Mouse (Mus musculus) ES-CJ7 (cell line): Measurements from ENCODE around the gene Gm20671.
"Not testable (repeated sequence)": the region's sequence is repeated elsewhere in the genome, so short reads cannot be mapped to it uniquely, and the experiment has no call there.

Experiments used
- DNase-seq: peaks from one replicate; pipeline ENCODE4 v3.0.0; 2011; ENCODE audit warnings: low read depth, low spot score

Gene Gm20671

DNA sequence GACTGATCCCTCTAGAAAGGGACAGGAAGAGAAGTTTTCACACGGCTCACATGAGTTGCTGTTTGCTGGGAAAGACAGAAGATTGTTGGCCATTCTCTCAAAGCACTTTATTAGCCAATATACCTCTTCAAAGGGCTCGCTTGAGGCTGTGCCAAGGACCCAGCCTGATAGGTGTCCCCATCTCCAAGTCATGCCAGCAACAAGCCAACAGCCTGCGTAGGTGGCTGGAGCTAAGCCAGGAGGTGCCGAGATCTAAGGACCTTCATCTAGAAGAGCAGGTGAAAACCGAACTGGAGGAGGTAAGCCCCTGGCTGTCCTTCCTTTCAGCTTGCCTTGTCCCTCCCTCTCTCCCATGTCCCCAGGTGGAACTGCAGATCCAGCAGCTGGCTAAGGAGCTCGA lies 91.1 kb downstream of the Gm20671 start:
- DNase-seq = no peak

DNA sequence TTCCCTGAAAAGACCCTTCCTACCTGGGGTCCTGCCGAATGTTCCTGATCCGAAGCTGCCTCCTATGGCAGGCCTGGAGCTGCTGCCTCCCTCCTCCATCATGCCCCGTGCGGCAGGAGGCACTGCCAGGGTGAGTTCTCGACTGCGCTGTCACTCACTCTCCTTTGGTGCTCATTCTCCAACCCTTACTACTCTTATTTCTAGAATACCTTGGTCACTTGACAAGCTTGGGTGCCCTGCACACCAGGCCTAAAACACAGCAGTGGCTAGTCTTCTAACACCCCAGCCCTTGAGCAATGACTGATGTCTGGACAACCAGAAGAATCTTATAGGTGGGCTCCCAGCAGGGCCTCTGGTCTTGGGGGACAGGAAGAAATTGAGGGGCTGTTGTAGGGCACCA lies 93.0 kb downstream of the Gm20671 start:
- not testable (repeated sequence) for DNase-seq

DNA sequence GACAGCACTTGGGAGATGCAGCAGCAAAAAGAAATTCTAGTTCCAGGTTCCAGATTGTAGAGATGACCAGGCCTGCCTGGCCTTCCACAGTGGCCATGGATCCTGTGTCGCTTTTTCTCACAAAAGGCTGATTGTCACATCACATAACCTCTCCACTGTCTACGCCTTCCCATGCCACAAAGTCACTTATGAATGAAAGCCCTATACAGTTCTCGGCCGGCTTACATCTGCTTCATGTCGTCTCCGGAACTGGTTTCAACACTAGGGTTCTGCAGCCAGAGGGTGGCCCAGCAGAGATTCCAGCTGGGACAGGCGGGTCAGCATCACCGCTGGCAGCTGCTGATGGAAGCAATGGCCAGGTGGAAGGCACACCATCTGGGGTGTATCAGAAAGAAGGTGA lies 98.1 kb downstream of the Gm20671 start:
- DNase-seq = no peak

DNA sequence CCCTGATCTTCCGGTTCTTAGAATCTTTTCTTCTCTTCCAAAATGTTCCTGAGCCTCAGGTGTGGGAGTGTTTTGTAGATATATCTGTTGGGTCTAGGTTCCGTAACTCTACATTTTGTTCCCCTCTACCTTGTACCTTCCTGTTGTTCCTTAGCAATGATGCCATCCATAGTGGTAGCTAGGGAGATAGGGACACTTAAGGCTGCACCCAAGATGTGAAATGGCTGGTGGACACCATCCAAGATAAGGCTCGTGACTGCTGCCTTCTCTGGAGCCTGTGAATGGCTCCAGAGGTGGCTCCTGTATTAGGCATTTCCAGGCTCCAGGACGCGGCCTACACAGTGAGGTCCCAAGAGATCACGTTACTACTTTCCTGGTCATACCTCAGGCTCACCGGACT lies 98.6 kb downstream of the Gm20671 start:
- no peak for DNase-seq

DNA sequence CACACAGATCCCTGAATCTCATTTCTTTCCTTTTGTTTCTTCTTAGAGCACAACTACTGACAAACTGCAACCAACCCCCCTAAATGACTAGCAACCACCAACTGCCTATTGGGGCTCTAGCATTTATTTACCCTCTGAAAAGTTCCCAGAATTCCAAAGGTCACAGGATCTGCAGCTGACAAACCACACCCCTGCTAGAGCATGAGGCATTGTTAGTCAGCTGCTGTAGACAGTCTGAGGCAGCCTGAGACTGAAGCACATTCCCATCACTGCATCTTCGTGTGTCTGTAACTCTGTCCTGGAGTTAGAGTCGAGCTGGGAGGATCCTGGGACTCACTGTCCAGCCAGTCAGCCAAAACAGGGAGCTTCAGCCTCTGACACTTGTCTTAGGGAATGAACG lies 101.5 kb downstream of the Gm20671 start:
- DNase-seq = not testable (repeated sequence)

DNA sequence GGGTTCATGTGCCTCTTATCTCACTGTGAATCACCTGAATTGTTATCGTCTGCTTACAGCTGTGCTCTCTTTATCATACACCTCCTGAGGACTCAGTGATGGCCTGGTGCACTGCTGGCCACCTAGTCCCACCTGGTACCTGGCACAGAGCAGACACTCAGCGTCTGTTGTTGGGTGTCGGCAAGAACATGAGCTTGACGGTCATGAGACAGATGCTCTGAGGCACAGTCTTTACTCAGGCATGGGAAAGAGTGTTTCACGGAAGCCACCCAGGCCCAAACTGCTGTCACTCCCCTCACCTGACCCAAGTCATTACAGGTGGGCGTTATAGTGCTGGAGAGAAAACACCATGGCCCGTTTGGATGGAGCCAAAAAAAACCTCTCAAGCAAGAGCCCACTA lies 102.9 kb downstream of the Gm20671 start:
- no peak for DNase-seq

DNA sequence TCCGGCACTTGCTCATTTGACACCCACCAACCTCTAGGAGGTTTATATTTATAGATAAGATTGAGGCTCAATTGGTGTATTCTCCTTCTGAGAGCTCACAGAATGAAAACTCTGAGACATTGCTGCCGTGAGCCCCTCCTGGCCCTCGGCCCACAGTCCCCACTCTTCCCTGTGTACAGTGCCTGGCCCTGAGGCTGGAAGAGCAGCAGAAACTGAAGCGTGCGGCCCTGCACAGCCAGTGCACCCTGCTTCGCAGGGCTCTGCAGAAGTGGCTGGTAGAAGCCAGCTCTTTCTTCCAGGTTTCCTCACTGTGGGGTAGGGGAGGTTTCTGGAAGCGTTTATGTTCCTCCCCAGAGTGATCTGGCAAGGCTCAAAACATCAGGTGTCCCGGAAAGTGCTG lies 104.2 kb downstream of the Gm20671 start:
- not testable (repeated sequence) for DNase-seq

DNA sequence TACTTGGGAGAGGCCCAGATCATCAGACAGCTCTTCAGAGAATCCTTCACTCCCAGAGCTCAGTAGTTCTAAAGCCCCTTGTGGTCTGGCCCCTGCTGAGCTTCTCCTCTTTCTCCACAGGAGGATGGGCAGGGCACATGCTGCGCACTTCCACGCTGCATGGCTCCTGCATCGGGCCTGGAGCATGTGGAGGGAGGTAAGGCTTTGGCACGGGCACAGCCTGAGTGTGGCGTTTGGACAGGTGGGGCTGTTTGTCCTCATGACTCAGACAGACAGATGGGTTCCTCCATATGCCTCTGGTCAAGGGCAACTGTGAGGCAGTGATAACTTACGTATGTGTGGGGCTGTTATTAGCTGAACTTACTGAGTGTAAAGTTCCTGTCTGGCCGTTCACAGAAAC lies 104.6 kb downstream of the Gm20671 start:
- no peak for DNase-seq

DNA sequence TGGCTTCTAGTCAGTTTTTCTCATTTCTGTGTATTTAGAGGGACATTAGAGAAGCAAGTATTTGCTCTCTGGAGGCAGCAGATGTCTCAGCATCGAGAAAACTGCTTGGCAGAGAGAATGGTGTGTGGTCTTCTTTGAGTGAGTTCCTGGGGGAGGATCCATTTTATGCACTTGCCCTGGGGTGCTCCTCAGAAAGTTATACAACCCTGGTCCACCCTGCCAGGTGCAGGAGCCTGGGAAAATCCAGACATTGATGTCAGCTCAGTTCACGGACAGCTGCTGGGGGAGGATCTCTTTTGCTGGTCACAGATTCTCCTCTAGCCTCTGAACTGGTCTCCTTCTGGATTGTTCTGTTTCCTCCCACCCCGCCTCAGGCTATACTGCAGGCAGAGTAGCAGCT lies 105.6 kb downstream of the Gm20671 start:
- no peak for DNase-seq

DNA sequence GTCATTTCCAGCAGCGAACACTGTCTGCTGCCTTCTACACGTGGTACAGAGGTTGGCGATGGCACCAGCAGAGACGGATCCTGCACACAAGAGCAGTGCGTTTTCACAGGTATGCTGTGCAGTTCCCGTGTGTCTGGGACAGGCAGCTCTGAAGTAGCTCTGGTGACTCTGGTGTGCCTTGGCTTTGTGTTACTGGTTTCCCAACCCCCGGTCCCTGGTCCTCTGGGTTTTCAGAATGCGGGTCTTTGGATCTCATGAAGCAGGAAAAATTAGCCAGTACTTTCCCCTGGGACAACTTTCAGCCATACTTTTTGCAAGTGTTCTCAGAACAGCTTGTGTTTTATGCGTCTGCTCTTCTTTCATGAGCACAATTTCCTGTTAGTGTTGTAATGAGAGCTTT lies 106.5 kb downstream of the Gm20671 start:
- DNase-seq = no peak

DNA sequence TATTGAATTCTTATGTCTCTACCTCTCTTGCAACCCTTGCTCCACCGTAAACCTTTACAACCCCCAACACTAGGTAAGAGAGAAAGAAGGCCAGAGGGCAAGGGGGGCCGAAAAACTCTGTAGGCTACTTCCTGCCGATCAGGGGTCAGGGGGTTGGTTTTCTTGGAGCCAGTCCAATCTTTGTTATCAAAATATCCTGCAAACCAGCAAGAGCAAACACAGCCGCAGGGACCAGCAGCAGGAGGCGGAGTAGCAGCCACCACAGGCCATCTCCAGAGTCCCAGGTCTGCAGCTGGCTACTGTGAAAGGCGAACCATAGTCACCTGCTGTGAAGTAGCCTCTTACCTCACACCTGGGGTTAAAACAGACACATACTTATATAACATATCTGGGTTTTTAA lies 108.0 kb downstream of the Gm20671 start:
- DNase-seq = no peak

DNA sequence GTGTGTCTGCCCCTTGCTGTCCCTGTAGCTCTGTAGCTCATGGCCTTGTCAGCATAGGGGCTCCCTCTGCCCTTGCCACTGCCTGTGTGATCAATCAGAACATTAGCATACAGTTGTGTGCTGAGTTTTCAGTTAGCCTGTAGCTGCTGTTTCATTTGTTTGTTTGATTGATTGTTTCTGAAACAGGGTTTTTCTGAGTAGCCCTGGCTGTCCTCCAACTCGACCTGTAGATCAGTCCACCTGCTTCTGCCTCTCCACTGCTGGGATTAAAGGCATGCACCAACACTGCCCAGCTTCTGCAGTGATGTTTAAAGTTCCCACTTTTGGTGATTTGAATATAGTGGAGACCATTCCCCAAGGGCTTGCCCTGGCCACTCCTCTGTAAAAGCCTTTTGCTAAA lies 109.2 kb downstream of the Gm20671 start:
- no peak for DNase-seq

DNA sequence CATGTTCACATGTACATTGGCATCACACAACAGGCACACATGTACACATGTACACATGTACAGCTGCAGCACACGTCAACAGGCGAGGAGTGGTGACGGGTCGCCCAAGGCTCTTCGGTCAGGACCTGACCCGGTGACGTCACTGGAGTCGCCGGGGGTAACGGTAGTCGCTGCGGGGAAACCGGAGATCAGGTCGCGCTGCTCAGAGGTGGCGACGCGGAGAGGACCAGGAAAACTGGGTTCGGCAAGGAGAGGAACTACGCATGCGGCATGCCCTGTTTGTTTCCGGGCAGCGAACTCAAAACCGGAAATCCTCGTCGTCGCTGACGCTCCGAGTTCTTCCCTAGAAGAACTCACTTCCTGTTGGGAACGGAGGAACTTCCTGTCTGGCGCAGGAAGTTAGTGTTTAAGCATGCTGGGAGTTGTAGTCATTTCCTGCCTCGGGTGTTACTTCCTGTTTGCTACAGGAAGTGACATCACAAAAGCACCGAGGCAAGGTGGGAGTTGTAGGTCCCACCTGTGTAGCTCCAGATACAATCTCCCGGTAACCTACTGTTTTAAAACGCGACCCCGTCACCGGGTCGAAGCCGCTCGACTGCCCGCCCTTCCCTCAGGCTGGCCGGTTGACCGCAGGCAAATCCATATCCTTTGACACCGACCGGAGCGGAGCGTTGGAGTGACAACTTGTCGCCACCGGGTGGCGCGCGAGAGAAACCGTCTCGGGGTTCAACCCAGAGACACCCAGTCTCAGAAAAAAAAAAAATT lies 113.0 kb downstream of the Gm20671 start:
- peak; percentile 99 for DNase-seq

DNA sequence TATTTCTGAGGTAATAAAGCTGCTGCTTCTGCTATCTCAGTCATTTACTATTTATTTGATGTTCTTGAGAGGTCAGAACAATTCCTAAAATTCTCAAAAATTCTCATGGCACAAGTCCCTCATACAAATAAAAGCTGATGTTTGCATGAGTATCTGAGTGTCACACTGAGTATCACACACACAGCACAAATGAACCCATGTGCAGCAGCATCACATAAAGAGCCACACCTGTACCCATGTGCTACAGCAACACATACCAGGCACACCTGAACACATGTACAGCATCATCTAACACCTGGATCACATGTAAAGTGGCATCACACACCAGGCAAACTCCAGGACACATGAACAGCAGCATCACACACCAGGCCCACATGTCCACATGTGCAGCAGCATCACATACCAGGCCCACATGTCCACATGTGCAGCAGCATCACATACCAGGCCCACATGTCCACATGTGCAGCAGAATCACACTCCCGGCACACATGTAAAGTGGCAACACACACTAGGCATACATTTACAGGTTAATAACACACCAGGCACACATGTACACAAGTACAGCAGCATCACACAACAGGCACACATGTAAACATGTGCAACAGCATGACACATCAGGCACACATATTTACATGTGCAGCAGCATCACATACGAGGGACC lies 113.7 kb downstream of the Gm20671 start:
- DNase-seq = peak; percentile 89

DNA sequence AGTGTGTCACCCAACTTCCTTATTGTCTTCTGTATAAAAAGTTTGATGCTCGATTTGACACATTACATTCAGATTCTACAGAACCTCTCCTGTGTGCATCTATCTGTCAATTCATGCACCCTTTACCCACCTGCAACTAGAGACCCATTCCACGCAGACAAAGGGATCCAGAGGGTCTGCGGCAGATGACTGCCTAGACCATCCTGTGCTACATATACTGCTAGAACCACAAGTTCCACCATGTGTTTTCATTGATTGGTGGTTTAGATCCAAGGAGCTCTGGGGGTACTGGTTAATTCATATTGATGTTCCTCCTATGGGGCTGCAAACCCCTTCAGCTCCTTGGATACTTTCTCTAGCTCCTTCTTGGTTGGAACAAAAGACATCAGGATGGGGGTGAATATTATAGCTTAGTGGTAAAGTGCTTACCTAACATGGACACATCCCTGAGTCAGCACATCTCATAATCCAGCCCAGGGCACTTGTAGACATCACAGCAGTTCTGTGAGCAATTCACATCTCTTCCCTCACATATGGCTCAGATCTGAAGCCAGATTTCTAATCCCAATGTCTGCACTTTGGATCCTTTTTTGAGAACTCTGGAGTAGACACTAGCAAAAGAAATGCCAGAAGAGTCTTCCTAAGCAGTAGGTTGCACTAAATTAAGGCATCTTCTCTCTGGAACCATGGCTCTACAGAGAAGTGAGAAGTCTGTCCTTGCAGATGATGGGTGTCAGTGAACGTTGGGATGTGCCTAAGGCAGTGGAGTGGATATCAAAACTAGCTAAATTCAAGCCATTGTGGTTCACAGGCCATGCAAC lies 114.5 kb downstream of the Gm20671 start:
- peak; percentile 72 for DNase-seq

DNA sequence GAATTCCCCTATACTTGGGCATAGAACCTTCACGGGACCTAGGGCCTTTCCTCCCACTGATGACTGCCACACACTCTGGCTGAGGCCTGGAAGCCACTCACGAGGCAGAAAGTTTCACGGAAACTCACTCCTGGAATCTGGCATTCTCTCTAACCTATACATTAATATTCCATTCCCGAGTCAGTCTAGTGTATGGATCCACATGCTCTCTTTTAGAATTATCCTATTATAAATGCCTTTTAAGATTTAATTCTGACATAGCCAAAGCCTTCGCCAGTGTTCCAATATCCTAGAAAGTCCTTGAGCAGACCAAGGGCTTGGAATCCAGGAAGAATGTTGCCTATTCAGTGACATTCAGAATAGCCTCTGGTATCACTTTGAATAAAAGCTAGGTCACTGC lies 115.4 kb downstream of the Gm20671 start:
- DNase-seq = peak; percentile 38

DNA sequence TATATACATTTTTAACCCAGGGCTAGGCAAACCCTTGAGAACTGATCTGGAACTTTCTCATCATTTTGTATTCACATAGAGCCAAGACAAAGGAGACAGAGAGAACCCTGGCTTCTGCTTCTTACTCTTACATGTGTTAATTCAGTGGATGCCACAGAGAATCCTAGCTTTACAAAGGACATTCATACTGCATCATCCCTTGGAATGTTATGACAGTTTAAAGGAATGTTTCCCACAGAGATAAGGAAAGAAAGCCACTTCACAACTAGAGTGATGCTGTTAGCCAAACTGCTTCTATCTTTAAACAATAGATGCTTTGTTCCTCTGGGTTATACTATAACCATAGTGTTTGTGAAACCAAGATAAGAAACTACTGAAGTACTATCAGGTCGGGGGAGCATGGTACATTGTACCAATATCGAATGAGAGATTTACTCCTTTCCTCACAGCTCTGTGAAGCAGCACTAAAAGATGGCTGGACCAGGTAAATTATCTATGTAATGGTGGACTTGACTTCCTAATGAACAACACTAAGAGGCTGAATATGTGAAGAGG lies 120.6 kb downstream of the Gm20671 start:
- no peak for DNase-seq

DNA sequence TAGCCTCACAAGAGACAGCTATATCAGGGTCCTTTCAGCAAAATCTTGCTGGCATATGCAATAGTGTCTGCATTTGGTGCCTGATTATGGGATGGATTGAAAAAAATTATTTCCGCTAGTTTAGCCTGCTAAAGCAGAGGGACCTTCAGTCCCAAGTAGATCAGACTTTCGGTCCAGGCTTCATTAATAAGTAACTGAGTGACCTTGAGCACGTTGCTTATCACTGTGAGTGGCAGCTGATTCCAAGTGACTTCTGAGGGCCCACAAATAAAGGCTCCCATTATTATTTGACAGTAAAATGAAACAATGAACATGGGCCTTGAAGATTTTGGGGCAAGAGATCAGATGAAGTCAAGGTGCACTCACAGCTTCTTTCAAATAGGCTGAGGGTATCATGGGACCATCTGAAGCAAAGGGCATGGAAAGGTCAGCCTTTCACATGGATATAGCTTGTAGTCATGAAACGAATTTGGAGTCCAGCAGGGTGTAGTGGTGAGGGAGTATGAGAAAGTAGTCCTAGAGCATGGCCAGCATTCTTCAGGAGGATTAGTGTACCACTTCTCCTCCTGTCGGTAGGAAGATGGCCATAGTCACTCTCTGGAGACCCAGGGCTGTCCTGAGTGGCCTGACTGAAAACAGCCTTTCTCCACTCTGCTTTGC lies 129.6 kb downstream of the Gm20671 start:
- peak; percentile 17 for DNase-seq

DNA sequence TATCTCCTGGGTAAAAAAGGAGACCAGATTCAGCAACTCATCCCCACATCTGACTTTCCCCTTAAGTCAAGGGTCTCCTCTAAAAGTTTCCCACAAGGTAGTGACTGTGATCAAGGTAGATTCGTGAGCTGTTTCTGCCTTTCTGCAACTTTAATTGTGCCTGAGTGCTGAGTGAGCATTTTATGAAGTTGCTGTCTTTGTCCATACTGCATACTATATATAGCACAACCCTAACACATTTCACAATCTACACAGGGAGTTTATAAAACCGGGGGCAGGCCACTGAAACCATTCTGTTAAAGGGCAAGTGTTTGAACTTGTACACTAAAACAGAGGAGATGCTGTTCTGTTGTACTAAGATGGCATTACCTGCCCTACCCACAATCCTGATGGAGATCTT lies 133.5 kb downstream of the Gm20671 start:
- no peak for DNase-seq
